Mouse (Mus musculus): Measurements from ENCODE around the gene Rusc2.

DNA sequence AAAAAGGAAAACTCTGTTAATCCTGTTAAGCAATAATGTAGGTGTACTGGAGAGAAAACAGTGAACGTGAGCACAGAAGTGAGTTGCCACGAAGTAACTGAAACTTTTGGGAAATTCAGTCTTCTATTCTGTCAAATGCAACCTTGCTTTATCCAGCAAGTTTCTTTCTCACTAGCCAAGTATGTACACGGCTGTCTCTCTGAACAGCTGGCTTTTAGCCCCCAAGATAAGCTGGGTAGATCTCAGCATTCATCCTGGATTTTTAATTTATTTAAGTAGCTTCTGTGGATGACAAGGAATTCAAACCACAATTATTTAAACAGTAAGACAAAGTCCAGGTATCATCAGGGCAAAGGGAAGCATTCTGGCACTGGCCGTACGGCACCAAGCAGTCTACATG is 14.5 kb upstream of the Rusc2 start:
- TF ChIP-seq CTCF (IDR thresholded peaks at IDR 0.05; ENCODE audit: low read depth) (no peak), EP300 (optimal IDR thresholded peaks at IDR 0.05) (no peak)

Measured in stomach, postnatal 0 days (tissue).